ENCODE assay signal across 8 mouse cellular contexts in the genomic region with DNA sequence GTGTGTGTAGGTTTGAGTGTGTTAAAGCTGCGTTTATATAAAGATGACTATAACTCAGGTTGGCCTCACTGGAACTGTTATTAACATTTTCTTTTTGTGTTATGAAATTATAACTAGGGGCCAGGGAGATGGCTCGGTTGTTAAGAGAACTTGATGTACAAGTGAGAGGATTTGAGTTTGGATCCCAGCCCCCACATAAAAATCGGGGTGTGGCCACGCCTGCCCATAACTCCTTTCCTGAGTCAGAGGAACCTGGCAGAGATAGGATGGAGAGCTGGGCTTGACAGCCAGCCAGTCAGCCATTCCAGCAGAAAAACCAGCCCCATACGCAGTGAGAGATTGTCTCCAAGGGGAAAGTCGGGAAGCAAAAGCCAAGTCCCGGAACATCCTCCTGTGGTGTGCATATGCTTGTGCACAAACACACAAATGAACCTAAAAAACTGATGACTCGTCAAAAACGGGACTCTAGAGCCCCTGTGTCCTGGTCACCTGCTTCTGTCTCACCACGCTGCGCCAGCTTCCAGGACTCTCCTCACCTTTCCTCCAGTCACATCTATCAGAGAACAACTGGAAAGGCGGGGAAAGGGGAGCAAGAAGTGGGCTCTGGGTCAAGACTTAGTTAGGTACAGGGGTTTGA.
A peak's percentile ranks its signal among the peaks of the same experiment; 100 is the strongest.
DNase-seq lines count a peak whose midpoint lies in the region; ATAC-seq and TF ChIP-seq lines count a peak whose summit lies in the region.
"Had no signal": no experiment of that assay in that cellular context is flagged by ENCODE, and none has a peak within 500 bp of the region (broad histone marks: within the 10 kb centered on the region; RNA-seq: fewer than 3 reads in every experiment).

No protein-coding gene starts in this region.

- WGBS in intestine, embryonic 14.5 days, result 41% methylated on average over 12 of the region's 12 CpGs
- WGBS in intestine, postnatal 0 days, result 38% methylated on average over 12 of the region's 12 CpGs
- 51% methylated on average over 12 of the region's 12 CpGs for WGBS in embryonic facial prominence, embryonic 13.5 days
- WGBS in hindbrain, embryonic 15.5 days, result 56% methylated on average over 12 of the region's 12 CpGs
- 56% methylated on average over 12 of the region's 12 CpGs for WGBS in neural tube, embryonic 13.5 days

- H3K9ac ChIP-seq in intestine, embryonic 14.5 days (ENCODE audit: low read length), result no peak overlapping the region
- no peak overlapping the region for H3K9ac ChIP-seq in intestine, postnatal 0 days (ENCODE audit: low read depth, low read length)
- no peak overlapping the region for H3K9ac ChIP-seq in embryonic facial prominence, embryonic 13.5 days
- H3K9ac ChIP-seq in hindbrain, embryonic 15.5 days, result no peak overlapping the region
- no peak overlapping the region; the same call in 1 of the 2 replicates for H3K9ac ChIP-seq in neural tube, embryonic 13.5 days

- H3K4me2 ChIP-seq in intestine, embryonic 14.5 days (ENCODE audit: low read length), result no peak overlapping the region
- H3K4me2 ChIP-seq in intestine, postnatal 0 days (replicated peaks; ENCODE audit: low read depth), result no peak overlapping the region
- H3K4me2 ChIP-seq in embryonic facial prominence, embryonic 13.5 days, result peak overlapping the region; percentile 90
- peak overlapping the region; percentile 93 for H3K4me2 ChIP-seq in hindbrain, embryonic 15.5 days
- H3K4me2 ChIP-seq in neural tube, embryonic 13.5 days, result peak overlapping the region; percentile 93

- no peaks in the 10 kb centered on the region for H3K36me3 ChIP-seq in intestine, embryonic 14.5 days (ENCODE audit: control insufficient read depth, insufficient read depth, low read length)
- no peaks in the 10 kb centered on the region for H3K36me3 ChIP-seq in intestine, postnatal 0 days (ENCODE audit: control insufficient read depth, insufficient read depth)
- no peaks in the 10 kb centered on the region for H3K36me3 ChIP-seq in embryonic facial prominence, embryonic 13.5 days
- H3K36me3 ChIP-seq in hindbrain, embryonic 15.5 days, result no peaks in the 10 kb centered on the region
- no peaks in the 10 kb centered on the region for H3K36me3 ChIP-seq in neural tube, embryonic 13.5 days

- H3K9me3 ChIP-seq in intestine, embryonic 14.5 days (ENCODE audit: control insufficient read depth, low read length), result no peaks in the 10 kb centered on the region
- H3K9me3 ChIP-seq in intestine, postnatal 0 days (ENCODE audit: control insufficient read depth), result no peaks in the 10 kb centered on the region
- no peaks in the 10 kb centered on the region for H3K9me3 ChIP-seq in embryonic facial prominence, embryonic 13.5 days
- H3K9me3 ChIP-seq in hindbrain, embryonic 15.5 days, result no peaks in the 10 kb centered on the region
- H3K9me3 ChIP-seq in neural tube, embryonic 13.5 days, result no peaks in the 10 kb centered on the region
- H3K9me3 ChIP-seq: megakaryocyte, embryonic 14.5 days had no signal

- DNase-seq in intestine, embryonic 14.5 days (ENCODE audit: low spot score), result no peak
- no peak for DNase-seq in thymus, postnatal 0 days (ENCODE audit: low spot score)

- H3K4me1 ChIP-seq in intestine, embryonic 14.5 days (replicated peaks; ENCODE audit: control insufficient read depth, insufficient read depth, low read length), result peaks cover 4% of the 10 kb centered on the region
- no peaks in the 10 kb centered on the region for H3K4me1 ChIP-seq in intestine, postnatal 0 days (replicated peaks; ENCODE audit: control insufficient read depth, insufficient read depth, low read length)
- H3K4me1 ChIP-seq in embryonic facial prominence, embryonic 13.5 days, result peaks cover 11% of the 10 kb centered on the region
- peaks cover 23% of the 10 kb centered on the region for H3K4me1 ChIP-seq in hindbrain, embryonic 15.5 days (replicated peaks)
- peaks cover 40% of the 10 kb centered on the region for H3K4me1 ChIP-seq in neural tube, embryonic 13.5 days (replicated peaks)

- H3K27me3 ChIP-seq in intestine, embryonic 14.5 days (replicated peaks; ENCODE audit: control insufficient read depth, insufficient read depth, low read length), result peaks cover 51% of the 10 kb centered on the region
- H3K27me3 ChIP-seq in intestine, postnatal 0 days (replicated peaks; ENCODE audit: control insufficient read depth, insufficient read depth, low read length), result peaks cover 23% of the 10 kb centered on the region
- peaks cover 63% of the 10 kb centered on the region for H3K27me3 ChIP-seq in embryonic facial prominence, embryonic 13.5 days
- H3K27me3 ChIP-seq in hindbrain, embryonic 15.5 days, result peaks cover 21% of the 10 kb centered on the region
- H3K27me3 ChIP-seq in neural tube, embryonic 13.5 days, result peaks cover 42% of the 10 kb centered on the region

- no peak overlapping the region for H3K27ac ChIP-seq in intestine, embryonic 14.5 days (ENCODE audit: low read depth)
- no peak overlapping the region for H3K27ac ChIP-seq in intestine, postnatal 0 days (ENCODE audit: low read depth, low read length)
- H3K27ac ChIP-seq in embryonic facial prominence, embryonic 13.5 days, result no peak overlapping the region
- no peak overlapping the region for H3K27ac ChIP-seq in hindbrain, embryonic 15.5 days (replicated peaks)
- no peak overlapping the region for H3K27ac ChIP-seq in neural tube, embryonic 13.5 days (replicated peaks)

- ATAC-seq in intestine, embryonic 14.5 days (replicated peaks; ENCODE audit: low FRiP score, low TSS enrichment, low read depth), result no peak
- ATAC-seq in intestine, postnatal 0 days, result no peak
- no peak for ATAC-seq in embryonic facial prominence, embryonic 13.5 days (ENCODE audit: insufficient number of reproducible peaks, insufficient read depth, low FRiP score, low TSS enrichment, low read depth)
- ATAC-seq in hindbrain, embryonic 15.5 days (ENCODE audit: low FRiP score, low read depth), result no peak
- no peak for ATAC-seq in neural tube, embryonic 13.5 days (ENCODE audit: low read depth)
- ATAC-seq in megakaryocyte progenitor cell, adult 5-6 weeks (replicated peaks; ENCODE audit: poor library complexity), result no peak

- no peak for TF ChIP-seq CTCF in intestine, postnatal 0 days (IDR thresholded peaks at IDR 0.05; ENCODE audit: low read depth)

- H3K4me3 ChIP-seq in intestine, embryonic 14.5 days (ENCODE audit: low read depth, low read length), result 0 out of 2 replicates have a peak overlapping the region, but pooled peaks have one; percentile 41
- H3K4me3 ChIP-seq in intestine, postnatal 0 days (ENCODE audit: low read depth, low read length), result no peak overlapping the region
- H3K4me3 ChIP-seq in embryonic facial prominence, embryonic 13.5 days, result no peak overlapping the region
- H3K4me3 ChIP-seq in hindbrain, embryonic 15.5 days, result no peak overlapping the region
- H3K4me3 ChIP-seq in neural tube, embryonic 13.5 days, result peak overlapping the region; percentile 51; the same call in 1 of the 2 replicates

Comparison
In these comparisons a context has a peak if more than half of its experiments do, and no peak if none do; other contexts are left out.
1. H3K4me3 ChIP-seq: peak in intestine, embryonic 14.5 days (single experiment) and neural tube, embryonic 13.5 days (single experiment); none in intestine, postnatal 0 days (single experiment), embryonic facial prominence, embryonic 13.5 days (single experiment) and hindbrain, embryonic 15.5 days (single experiment).
2. H3K4me2 ChIP-seq: peak in embryonic facial prominence, embryonic 13.5 days (single experiment), hindbrain, embryonic 15.5 days (single experiment) and neural tube, embryonic 13.5 days (single experiment); none in intestine, embryonic 14.5 days (single experiment) and intestine, postnatal 0 days (single experiment).